Mouse (Mus musculus) midbrain, embryonic 16.5 days (tissue): ENCODE measurements around the gene Pnpla2. TPM values are rescaled to one million over a fixed set of nuclear protein-coding genes. Genes with fewer than 3 reads are reported as not detected.

Source experiments
- ATAC-seq: fragments of 200-750 bp; cut with Nextera tagmentation; 2 replicates; pipeline ENCODE4 v1.8.0; 2017; ENCODE audit warnings: moderate TSS enrichment
- H3K27ac ChIP-seq: fragments of 300-500 bp; sonication (generic); 2 replicates; pipeline ENCODE4 v1.5.1; 2014; ENCODE audit warnings: mild to moderate bottlenecking, low read length, mixed read lengths
- H3K27me3 ChIP-seq: fragments of 300-500 bp; sonication (generic); 2 replicates; pipeline ENCODE4 v1.6.1; 2014; ENCODE audit warnings: low read depth, low read length, mixed read lengths; ENCODE audit not compliant: control insufficient read depth, insufficient read depth
- H3K36me3 ChIP-seq: fragments of 300-500 bp; sonication (generic); 2 replicates; pipeline ENCODE4 v1.6.1; 2014; ENCODE audit warnings: mild to moderate bottlenecking, low read length, moderate library complexity, mixed read lengths; ENCODE audit not compliant: control insufficient read depth, insufficient read depth
- H3K4me1 ChIP-seq: fragments of 300-500 bp; sonication (generic); 2 replicates; pipeline ENCODE4 v1.6.1; 2014; ENCODE audit warnings: mild to moderate bottlenecking, low read length, mixed read lengths; ENCODE audit not compliant: control insufficient read depth, insufficient read depth
- H3K4me2 ChIP-seq: fragments of 300-500 bp; sonication (generic); 2 replicates; pipeline ENCODE4 v1.6.1; 2014; ENCODE audit warnings: mild to moderate bottlenecking, low read length, mixed read lengths
- H3K4me3 ChIP-seq: fragments of 300-500 bp; sonication (generic); 2 replicates; pipeline ENCODE4 v1.5.1; 2014; ENCODE audit warnings: low read depth, mild to moderate bottlenecking, low read length, moderate library complexity, mixed read lengths
- H3K9ac ChIP-seq: fragments of 300-500 bp; sonication (generic); 2 replicates; pipeline ENCODE4 v1.6.1; 2014; ENCODE audit warnings: low read depth, low read length, mixed read lengths
- H3K9me3 ChIP-seq: fragments of 300-500 bp; sonication (generic); replicated peaks from 2 replicates; pipeline ENCODE4 v1.6.1; 2014; ENCODE audit warnings: mild to moderate bottlenecking, low read length, mixed read lengths; ENCODE audit not compliant: control insufficient read depth, poor library complexity, severe bottlenecking
- WGBS: fragments of 180-500 bp; shearing (Covaris S2); extraction: QIAGEN DNeasy Blood & Tissue Kit; methylation state at CpG from one replicate; pipeline ENCODE4 v1.1.7; 2014; 5-methylcytosine and 5-hydroxymethylcytosine counted together
- polyA plus RNA-seq: library from polyadenylated mRNA; unstranded; fragments of >200 nt; fragmentation: Nextera tagmentation; extraction: Ambion mirVana; gene quantifications from 2 replicates; pipeline ENCODE4 v1.2.1, GENCODE M21; 2015

Gene Pnpla2
- polyA plus RNA-seq, 1 experiment from 2014 or later, result 17.7 TPM

- no peaks in the 10 kb centered on the region for H3K9me3 ChIP-seq
- no peaks in the 10 kb centered on the region for H3K36me3 ChIP-seq
- peak overlapping the region; percentile 81; the same call in 1 of the 2 replicates for H3K9ac ChIP-seq
- peaks cover 13% of the 10 kb centered on the region for H3K27me3 ChIP-seq
- WGBS, result 5% methylated on average over 10 of the region's 10 CpGs
- peak overlapping the region; percentile 69 for H3K4me3 ChIP-seq
- peak overlapping the region; percentile 68 for H3K4me2 ChIP-seq
- H3K27ac ChIP-seq, result peak overlapping the region; percentile 81
- ATAC-seq, result peak; percentile 57
- peaks cover 28% of the 10 kb centered on the region for H3K4me1 ChIP-seq
Measured at GRCm38 (mm10) chr7:141480842-141481497, 26.0 kb downstream of the Pnpla2 start.

GRCm38 (mm10) chr7:141481498-141482401 lies 26.8 kb downstream of the Pnpla2 start:
- WGBS, result under 1% methylated on average over 81 of the region's 81 CpGs
- Histone ChIP-seq H3K27me3 (peaks cover 7% of the 10 kb centered on the region), H3K9ac (peak overlapping the region; percentile 81), H3K9me3 (no peaks in the 10 kb centered on the region), H3K36me3 (no peaks in the 10 kb centered on the region), H3K4me2 (peak overlapping the region; percentile 68), H3K4me1 (peaks cover 25% of the 10 kb centered on the region), H3K4me3 (peak overlapping the region; percentile 69), H3K27ac (peak overlapping the region; percentile 81)
- peak; percentile 55 for ATAC-seq

DNA sequence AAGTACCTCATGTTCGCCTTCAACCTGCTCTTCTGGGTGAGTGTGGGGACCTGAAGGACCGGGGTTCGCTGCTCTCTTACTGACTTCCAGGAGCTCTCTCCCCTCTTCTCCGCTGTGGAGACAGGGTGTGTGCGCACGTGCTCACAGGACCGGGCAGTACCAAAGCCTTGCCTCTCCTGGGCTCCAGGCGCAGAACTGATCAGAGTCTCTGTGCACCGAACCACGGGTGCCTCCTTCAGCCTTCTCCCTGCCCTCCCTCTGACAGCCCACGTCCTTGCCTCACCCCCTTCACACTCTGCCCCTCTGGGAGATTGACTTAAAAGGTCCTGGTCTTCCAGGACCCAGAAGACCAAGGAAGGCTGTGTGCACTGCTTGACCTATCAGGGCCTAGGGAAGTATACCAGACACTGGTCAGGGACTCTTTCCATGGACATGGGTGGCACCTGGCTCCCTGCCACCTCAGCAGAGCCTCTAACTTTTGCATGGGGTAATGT lies 27.6 kb downstream of the Pnpla2 start:
- Histone ChIP-seq H3K36me3 (no peaks in the 10 kb centered on the region), H3K27me3 (peaks cover 2% of the 10 kb centered on the region; the same call in 1 of the 2 replicates), H3K9me3 (no peaks in the 10 kb centered on the region), H3K9ac (peak overlapping the region; percentile 81), H3K4me2 (peak overlapping the region; percentile 68), H3K27ac (peak overlapping the region; percentile 81; the same call in 1 of the 2 replicates), H3K4me3 (peak overlapping the region; percentile 69), H3K4me1 (peaks cover 25% of the 10 kb centered on the region)
- 7% methylated on average over 11 of the region's 11 CpGs for WGBS
- peak; percentile 39 for ATAC-seq

DNA sequence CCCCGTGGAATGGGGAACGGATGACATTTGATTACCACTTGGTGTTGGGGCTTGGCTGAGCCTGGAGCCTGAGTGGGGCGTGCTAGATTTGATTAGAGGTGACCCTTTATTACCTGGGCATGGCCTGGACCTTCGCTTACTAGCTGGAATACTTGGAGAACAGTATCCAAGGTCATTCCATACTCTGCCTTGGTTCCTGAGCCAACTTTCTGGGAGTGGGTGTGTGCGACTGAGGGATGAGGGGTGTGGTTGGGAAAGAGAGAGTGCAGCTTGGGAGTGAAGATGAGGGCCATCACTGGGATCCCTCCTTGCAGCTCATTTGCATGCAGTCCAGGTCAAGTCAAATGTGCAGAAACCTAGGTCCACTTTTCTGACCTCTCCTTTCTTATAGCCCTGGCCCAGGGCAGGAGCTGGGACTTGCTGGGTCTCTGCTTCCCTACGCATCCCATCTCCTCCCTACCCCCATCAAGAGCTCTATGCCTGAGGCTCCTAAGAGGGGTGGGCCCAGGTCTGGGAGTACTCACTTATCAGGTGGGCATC lies 28.2 kb downstream of the Pnpla2 start:
- ATAC-seq, result no peak
- H3K4me2 ChIP-seq, result peak overlapping the region; percentile 68
- 75% methylated on average over 6 of the region's 6 CpGs for WGBS
- no peaks in the 10 kb centered on the region for H3K36me3 ChIP-seq
- H3K9me3 ChIP-seq, result no peaks in the 10 kb centered on the region
- no peak overlapping the region for H3K27ac ChIP-seq
- no peaks in the 10 kb centered on the region for H3K27me3 ChIP-seq
- H3K4me3 ChIP-seq, result peak overlapping the region; percentile 69
- peak overlapping the region; percentile 28 for H3K9ac ChIP-seq
- H3K4me1 ChIP-seq, result peaks cover 25% of the 10 kb centered on the region

GRCm38 (mm10) chr7:141484186-141485120 lies 29.5 kb downstream of the Pnpla2 start:
- Histone ChIP-seq H3K9me3 (no peaks in the 10 kb centered on the region), H3K9ac (no peak overlapping the region), H3K36me3 (no peaks in the 10 kb centered on the region), H3K27ac (no peak overlapping the region), H3K27me3 (no peaks in the 10 kb centered on the region), H3K4me1 (peaks cover 25% of the 10 kb centered on the region), H3K4me2 (no peak overlapping the region), H3K4me3 (no peak overlapping the region)
- WGBS, result 87% methylated on average over 4 of the region's 5 CpGs
- no peak for ATAC-seq

DNA sequence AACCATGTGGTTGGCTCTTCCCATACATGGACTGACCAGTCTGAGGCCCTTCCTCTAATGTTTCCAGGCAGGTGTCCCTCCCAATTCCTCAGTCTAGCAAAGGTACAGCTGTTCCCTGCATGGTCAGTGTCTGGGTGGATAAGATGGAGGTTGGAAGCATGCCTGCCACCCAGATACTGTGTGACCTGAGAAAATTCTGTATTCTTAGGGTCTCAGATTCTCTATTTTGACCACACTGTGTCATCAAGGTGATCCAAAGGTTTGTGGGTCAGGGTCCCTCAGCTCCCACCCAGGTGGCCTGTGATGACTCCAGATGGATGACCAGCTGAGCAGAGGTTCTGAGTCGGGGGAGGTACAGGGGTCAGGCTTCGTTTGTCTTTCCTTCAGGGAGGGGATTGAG lies 30.2 kb downstream of the Pnpla2 start:
- Histone ChIP-seq H3K9ac (no peak overlapping the region), H3K4me1 (peaks cover 25% of the 10 kb centered on the region), H3K4me3 (no peak overlapping the region), H3K27ac (no peak overlapping the region), H3K36me3 (no peaks in the 10 kb centered on the region), H3K9me3 (no peaks in the 10 kb centered on the region), H3K4me2 (no peak overlapping the region), H3K27me3 (no peaks in the 10 kb centered on the region)
- 65% methylated on average over 2 of the region's 2 CpGs for WGBS
- no peak for ATAC-seq

- H3K9me3 ChIP-seq, result no peaks in the 10 kb centered on the region
- H3K27ac ChIP-seq, result no peak overlapping the region
- WGBS, result 83% methylated on average over 2 of the region's 2 CpGs
- no peak overlapping the region for H3K4me3 ChIP-seq
- no peak overlapping the region for H3K4me2 ChIP-seq
- ATAC-seq, result no peak
- H3K4me1 ChIP-seq, result peaks cover 24% of the 10 kb centered on the region
- H3K9ac ChIP-seq, result no peak overlapping the region
- H3K27me3 ChIP-seq, result no peaks in the 10 kb centered on the region
- H3K36me3 ChIP-seq, result no peaks in the 10 kb centered on the region
Measured at GRCm38 (mm10) chr7:141485606-141486005, 30.6 kb downstream of the Pnpla2 start.

GRCm38 (mm10) chr7:141486239-141486638 lies 31.2 kb downstream of the Pnpla2 start:
- peaks cover 20% of the 10 kb centered on the region for H3K4me1 ChIP-seq
- no peak overlapping the region for H3K9ac ChIP-seq
- H3K9me3 ChIP-seq, result no peaks in the 10 kb centered on the region
- no peak overlapping the region for H3K27ac ChIP-seq
- H3K4me3 ChIP-seq, result no peak overlapping the region
- no peaks in the 10 kb centered on the region for H3K36me3 ChIP-seq
- H3K4me2 ChIP-seq, result no peak overlapping the region
- ATAC-seq, result no peak
- no peaks in the 10 kb centered on the region for H3K27me3 ChIP-seq
- WGBS, result 89% methylated on average over 1 of the region's 1 CpGs
